Mouse (Mus musculus) gastrocnemius, postnatal 36 days (tissue): ENCODE measurements around the gene Dnttip2. TPM values are rescaled to one million over a fixed set of nuclear protein-coding genes. Genes with fewer than 3 reads are reported as not detected.
"Not testable (repeated sequence)": the region's sequence is repeated elsewhere in the genome, so short reads cannot be mapped to it uniquely, and the experiment has no call there.

ENCODE experiments used
- DNase-seq, 2 experiments: peaks; one replicate each; pipeline ENCODE4 v3.0.0; 2022
- intact Hi-C: fragments of 180-260 bp; cut with DNase I; formaldehyde crosslinking; loops from one replicate; pipeline ENCODE4 v1.15.1; 2025
- long read RNA-seq, 2 experiments: library from polyadenylated mRNA; stranded (forward); transcript quantifications; one replicate each; pipeline ENCODE4 v2.0.0; 2021
- total RNA-seq, 2 experiments: library from RNA; stranded (reverse); gene quantifications; 2 replicates each; pipeline ENCODE4 v1.2.3; 2021

The Dnttip2 gene
- total RNA-seq: 10 to 100 TPM; 18.9 to 27.1 TPM
- long read RNA-seq, experiment 1, transcript Dnttip2-201 (7 exons, 2,429 nt): major isoform, 23 of 27 reads
- long read RNA-seq, experiment 1, partial matches to known transcripts: 0 of 27 reads
- long read RNA-seq, experiment 1, other reads (novel, unspliced or antisense): 1 of 27 reads
- long read RNA-seq, experiment 2, transcript Dnttip2-201 (7 exons, 2,429 nt): major isoform, 51 of 54 reads
- long read RNA-seq, experiment 2, partial matches to known transcripts: 1 of 54 reads
- long read RNA-seq, experiment 2, other reads (novel, unspliced or antisense): 0 of 54 reads

GRCm38 (mm10) chr3:122274241-122275024 is at the start of gene Dnttip2:
Gene Dnttip2, plus strand, starts transcription at chr3:122274388.
- intact Hi-C loops: loop anchor here (2.0 kb wide), 1 partner anchor 18 kb away; no protein-coding TSS in a partner anchor

GRCm38 (mm10) chr3:122226972-122227371 is 47.2 kb upstream of the Dnttip2 start:
- not testable (repeated sequence) for DNase-seq
- intact Hi-C loops: loop anchor here (1.0 kb wide), 1 partner anchor 12 kb away; no protein-coding TSS in a partner anchor

More at GRCm38 (mm10) chr3:122274241-122275024, at the start of gene Dnttip2:
- peak; percentile 87 to 89 for DNase-seq

- DNase-seq: no peak
- intact Hi-C loops: no loop called here
Observed at GRCm38 (mm10) chr3:122235772-122236171, 38.4 kb upstream of the Dnttip2 start.

- intact Hi-C loops: no loop called here
- no peak for DNase-seq
Observed at GRCm38 (mm10) chr3:122242876-122243275, 31.3 kb upstream of the Dnttip2 start.

- intact Hi-C loops: no loop called here
- no peak for DNase-seq
Observed at GRCm38 (mm10) chr3:122243416-122244167, 30.6 kb upstream of the Dnttip2 start.

- DNase-seq: no peak
Observed at GRCm38 (mm10) chr3:122244759-122245158, 29.4 kb upstream of the Dnttip2 start.

GRCm38 (mm10) chr3:122245215-122245877 is 28.8 kb upstream of the Dnttip2 start, which contains the start of gene Gclm:
Gene Gclm, plus strand, starts transcription at chr3:122245557.
- DNase-seq: peak; percentile 88 to 89
- intact Hi-C loops: no loop called here

More at GRCm38 (mm10) chr3:122244759-122245158, 29.4 kb upstream of the Dnttip2 start:
- intact Hi-C loops: no loop called here

- peak; percentile 8 to 44 for DNase-seq
- intact Hi-C loops: no loop called here
Observed at GRCm38 (mm10) chr3:122245878-122246332, 28.3 kb upstream of the Dnttip2 start.

- DNase-seq: no peak
- intact Hi-C loops: no loop called here
Observed at GRCm38 (mm10) chr3:122246406-122246805, 27.8 kb upstream of the Dnttip2 start.

- intact Hi-C loops: no loop called here
- DNase-seq: no peak
Observed at GRCm38 (mm10) chr3:122246986-122247767, 27.0 kb upstream of the Dnttip2 start.

GRCm38 (mm10) chr3:122247768-122248100 is 26.5 kb upstream of the Dnttip2 start:
- intact Hi-C loops: no loop called here
- no peak for DNase-seq

- intact Hi-C loops: loop anchor here (2.0 kb wide), 1 partner anchor 20 kb away; no protein-coding TSS in a partner anchor
Observed at GRCm38 (mm10) chr3:122252466-122253253, 21.5 kb upstream of the Dnttip2 start.

GRCm38 (mm10) chr3:122254050-122254449 is 20.1 kb upstream of the Dnttip2 start:
- DNase-seq, intact Hi-C loops: not testable (repeated sequence)

More at GRCm38 (mm10) chr3:122252466-122253253, 21.5 kb upstream of the Dnttip2 start:
- no peak for DNase-seq

GRCm38 (mm10) chr3:122269986-122270385 is 4.2 kb upstream of the Dnttip2 start:
- DNase-seq: no peak
- intact Hi-C loops: no loop called here

- DNase-seq: not testable (repeated sequence)
- intact Hi-C loops: loop anchor here (2.0 kb wide), 1 partner anchor 20 kb away; no protein-coding TSS in a partner anchor
Observed at GRCm38 (mm10) chr3:122272565-122272964, 1.6 kb upstream of the Dnttip2 start.

GRCm38 (mm10) chr3:122273407-122274240 is 564 bp upstream of the Dnttip2 start:
- intact Hi-C loops: loop anchor here (2.0 kb wide), 2 partner anchors 19 to 21 kb away; no protein-coding TSS in a partner anchor

GRCm38 (mm10) chr3:122275111-122275510 is 923 bp downstream of the Dnttip2 start:
- intact Hi-C loops: loop anchor here (2.0 kb wide), 1 partner anchor 18 kb away; no protein-coding TSS in a partner anchor
- DNase-seq: no peak

More at GRCm38 (mm10) chr3:122273407-122274240, 564 bp upstream of the Dnttip2 start:
- no peak for DNase-seq
